24 mouse cellular contexts compared by ENCODE assay signal in genomic region chr3:76572920-76573541, GRCm38 (mm10).
DNase-seq lines count a peak whose midpoint lies in the region; ATAC-seq and TF ChIP-seq lines count a peak whose summit lies in the region.
"Had no signal": no experiment of that assay in that cellular context is flagged by ENCODE, and none has a peak within 500 bp of the region (broad histone marks: within the 10 kb centered on the region; RNA-seq: fewer than 3 reads in every experiment).

No protein-coding gene starts in this region.

- whole genome bisulfite sequencing in hindbrain, embryonic 11.5 days: 61% methylated on average over 3 of the region's 3 CpGs
- WGBS in hindbrain, postnatal 0 days: 60% methylated on average over 3 of the region's 3 CpGs
- 24% methylated on average over 3 of the region's 3 CpGs for WGBS in midbrain, embryonic 14.5 days
- WGBS in neural tube, embryonic 14.5 days: 30% methylated on average over 3 of the region's 3 CpGs

- no peaks in the 10 kb centered on the region for H3K36me3 ChIP-seq in hindbrain, embryonic 11.5 days (ENCODE audit: control insufficient read depth, insufficient read depth, low read length)
- H3K36me3 ChIP-seq in hindbrain, postnatal 0 days (ENCODE audit: insufficient read depth, low read length): no peaks in the 10 kb centered on the region
- no peaks in the 10 kb centered on the region for H3K36me3 ChIP-seq in midbrain, embryonic 14.5 days (ENCODE audit: control insufficient read depth, insufficient read depth, low read length)
- no peaks in the 10 kb centered on the region for H3K36me3 ChIP-seq in neural tube, embryonic 14.5 days (ENCODE audit: control insufficient read depth, insufficient read depth, low read length)
- H3K36me3 ChIP-seq: heart, embryonic 10.5 days; liver, embryonic 13.5 days had no signal

- no peaks in the 10 kb centered on the region for H3K9me3 ChIP-seq in hindbrain, embryonic 11.5 days (ENCODE audit: control insufficient read depth, low read length)
- no peaks in the 10 kb centered on the region for H3K9me3 ChIP-seq in hindbrain, postnatal 0 days (ENCODE audit: low read length)
- no peaks in the 10 kb centered on the region for H3K9me3 ChIP-seq in midbrain, embryonic 14.5 days (ENCODE audit: control insufficient read depth, low read length)
- H3K9me3 ChIP-seq in neural tube, embryonic 14.5 days (ENCODE audit: control insufficient read depth, low read length): no peaks in the 10 kb centered on the region
- H3K9me3 ChIP-seq: heart, embryonic 10.5 days; liver, embryonic 13.5 days; megakaryocyte, embryonic 14.5 days had no signal

- no peaks in the 10 kb centered on the region for H3K4me1 ChIP-seq in hindbrain, embryonic 11.5 days (replicated peaks; ENCODE audit: control insufficient read depth, insufficient read depth, low read length)
- H3K4me1 ChIP-seq in hindbrain, postnatal 0 days (ENCODE audit: insufficient read depth, low read length): no peaks in the 10 kb centered on the region
- no peaks in the 10 kb centered on the region for H3K4me1 ChIP-seq in midbrain, embryonic 14.5 days (ENCODE audit: control insufficient read depth, insufficient read depth, low read length)
- no peaks in the 10 kb centered on the region for H3K4me1 ChIP-seq in neural tube, embryonic 14.5 days (ENCODE audit: control insufficient read depth, insufficient read depth, low read length)
- H3K4me1 ChIP-seq: heart, embryonic 10.5 days; liver, embryonic 13.5 days; megakaryocyte, embryonic 14.5 days had no signal

- ATAC-seq in hindbrain, embryonic 11.5 days (ENCODE audit: low FRiP score): peak; percentile 70
- no peak for ATAC-seq in hindbrain, postnatal 0 days
- ATAC-seq in midbrain, embryonic 14.5 days (ENCODE audit: low FRiP score, low TSS enrichment): peak; percentile 63; the same call in 1 of the 2 replicates
- ATAC-seq in neural tube, embryonic 14.5 days (ENCODE audit: low read depth): peak; percentile 81
- ATAC-seq: inflammation-experienced regulatory T-cells, adult 6 months had no signal

- H3K27ac ChIP-seq in hindbrain, embryonic 11.5 days (ENCODE audit: low read depth, low read length): no peak overlapping the region
- H3K27ac ChIP-seq in hindbrain, postnatal 0 days: no peak overlapping the region
- no peak overlapping the region for H3K27ac ChIP-seq in midbrain, embryonic 14.5 days (replicated peaks; ENCODE audit: low read depth, low read length)
- no peak overlapping the region for H3K27ac ChIP-seq in neural tube, embryonic 14.5 days (ENCODE audit: low read depth, low read length)
- H3K27ac ChIP-seq: heart, embryonic 10.5 days; left cerebral cortex, adult 2 months; liver, embryonic 13.5 days had no signal

- H3K4me2 ChIP-seq in hindbrain, embryonic 11.5 days (replicated peaks; ENCODE audit: low read depth, low read length): no peak overlapping the region
- H3K4me2 ChIP-seq in hindbrain, postnatal 0 days (ENCODE audit: low read depth, low read length): no peak overlapping the region
- no peak overlapping the region for H3K4me2 ChIP-seq in midbrain, embryonic 14.5 days (ENCODE audit: low read length)
- no peak overlapping the region for H3K4me2 ChIP-seq in neural tube, embryonic 14.5 days (ENCODE audit: low read depth, low read length)
- H3K4me2 ChIP-seq: liver, embryonic 13.5 days had no signal

- no peak for DNase-seq in hindbrain, embryonic 11.5 days (ENCODE audit: low spot score)
- no peak for DNase-seq in hindbrain, postnatal 0 days (ENCODE audit: low spot score)
- peak; percentile 55 for DNase-seq in brain, embryonic 14.5 days (ENCODE audit: low read depth)
- peak; percentile 54 for DNase-seq in midbrain, embryonic 14.5 days
- no peak for DNase-seq in right cerebral cortex, postnatal 25 days
- DNase-seq in layer of hippocampus, adult 11-12 months (ENCODE audit: low spot score): no peak
- DNase-seq: adrenal gland, adult 8-10 months; B cell, adult 2 months; cerebellum, adult 8-10 months; cerebellum, postnatal 36 days; heart, postnatal 4 days; kidney, adult 18-20 months; kidney, postnatal 4 days; layer of hippocampus, adult 9-11 months; liver, embryonic 13.5 days; lung, adult 2 months; lung, postnatal 14 days; right cerebral cortex, postnatal 14 days; spleen, adult 18-20 months had no signal

- no peak overlapping the region for H3K9ac ChIP-seq in hindbrain, embryonic 11.5 days (ENCODE audit: low read depth, low read length)
- no peak overlapping the region for H3K9ac ChIP-seq in hindbrain, postnatal 0 days (replicated peaks; ENCODE audit: low read length)
- H3K9ac ChIP-seq in midbrain, embryonic 14.5 days (replicated peaks; ENCODE audit: low read length): no peak overlapping the region
- H3K9ac ChIP-seq in neural tube, embryonic 14.5 days (replicated peaks; ENCODE audit: low read depth, low read length): no peak overlapping the region
- H3K9ac ChIP-seq: liver, embryonic 13.5 days had no signal

- no peak for TF ChIP-seq CTCF in hindbrain, postnatal 0 days (IDR thresholded peaks at IDR 0.05; ENCODE audit: low read depth)
- no peak for TF ChIP-seq CTCF in brain, embryonic 14.5 days (IDR thresholded peaks at IDR 0.05; ENCODE audit: borderline replicate concordance, extremely low read depth, insufficient read depth, insufficient read length)

- no peak overlapping the region for H3K4me3 ChIP-seq in hindbrain, embryonic 11.5 days (ENCODE audit: low read depth, low read length)
- no peak overlapping the region for H3K4me3 ChIP-seq in hindbrain, postnatal 0 days (ENCODE audit: low read length)
- no peak overlapping the region for H3K4me3 ChIP-seq in midbrain, embryonic 14.5 days (replicated peaks; ENCODE audit: low read depth, low read length)
- no peak overlapping the region for H3K4me3 ChIP-seq in neural tube, embryonic 14.5 days (ENCODE audit: low read depth, low read length)
- H3K4me3 ChIP-seq: heart, embryonic 10.5 days; left cerebral cortex, adult 2 months; liver, embryonic 13.5 days; megakaryocyte, embryonic 14.5 days had no signal

- TF ChIP-seq POLR2A in brain, embryonic 14.5 days (IDR thresholded peaks at IDR 0.05; ENCODE audit: borderline replicate concordance, extremely low read depth, insufficient read depth, insufficient read length, poor library complexity, severe bottlenecking): no peak

- H3K27me3 ChIP-seq in hindbrain, embryonic 11.5 days (ENCODE audit: control insufficient read depth, insufficient read depth, low read length): no peaks in the 10 kb centered on the region
- H3K27me3 ChIP-seq in hindbrain, postnatal 0 days (ENCODE audit: insufficient read depth, low read length): no peaks in the 10 kb centered on the region
- H3K27me3 ChIP-seq in midbrain, embryonic 14.5 days (ENCODE audit: control insufficient read depth, insufficient read depth, low read length): no peaks in the 10 kb centered on the region
- no peaks in the 10 kb centered on the region for H3K27me3 ChIP-seq in neural tube, embryonic 14.5 days (ENCODE audit: control insufficient read depth, insufficient read depth, low read length)
- H3K27me3 ChIP-seq: liver, embryonic 13.5 days; megakaryocyte, embryonic 14.5 days had no signal

Comparison
In these comparisons a context has a peak if more than half of its experiments do, and no peak if none do; other contexts are left out.
1. DNase-seq: peak in brain, embryonic 14.5 days (single experiment) and midbrain, embryonic 14.5 days (single experiment); none in hindbrain, embryonic 11.5 days (single experiment), hindbrain, postnatal 0 days (single experiment), right cerebral cortex, postnatal 25 days (single experiment) and layer of hippocampus, adult 11-12 months (single experiment).